Mouse (Mus musculus) adrenal gland, postnatal 25 days (tissue): ENCODE data around the gene Pole2. TPM values are rescaled to one million over a fixed set of nuclear protein-coding genes. Genes with fewer than 3 reads are reported as not detected.

Experiments used
- DNase-seq: peaks from one replicate; pipeline ENCODE4 v3.0.0; 2021; ENCODE audit warnings: mixed read lengths
- total RNA-seq: library from RNA; stranded (reverse); gene quantifications from 2 replicates; pipeline ENCODE4 v1.2.3, GENCODE M21; 2021

Gene Pole2
- total RNA-seq, 1 experiment from 2014 or later: 5.8 TPM

GRCm38 (mm10) chr12:69210056-69210979 is 17.7 kb downstream of the Pole2 start:
- DNase-seq: no peak

DNA sequence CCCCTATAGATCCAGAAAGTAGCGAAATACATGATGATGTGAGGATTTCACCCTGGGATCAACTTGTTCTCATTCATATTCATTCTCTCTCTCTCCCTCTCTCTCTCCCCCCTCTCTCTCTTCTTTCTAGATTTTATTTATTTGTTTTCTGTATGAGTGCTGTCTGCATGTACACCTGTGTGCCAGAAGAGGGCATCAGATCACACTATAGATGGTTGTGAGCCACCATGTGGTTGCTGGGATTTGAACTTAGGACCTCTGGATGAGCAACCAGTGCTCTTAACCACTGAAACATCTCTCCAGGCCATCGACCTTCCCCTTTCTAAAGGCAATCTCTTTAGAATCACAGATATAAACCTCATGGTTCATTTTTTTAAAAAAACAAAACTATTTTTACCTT is 19.5 kb downstream of the Pole2 start:
- no peak for DNase-seq

- DNase-seq: no peak
Observed at GRCm38 (mm10) chr12:69207926-69208325, 20.1 kb downstream of the Pole2 start.

GRCm38 (mm10) chr12:69207396-69207795 is 20.6 kb downstream of the Pole2 start:
- DNase-seq: no peak

- DNase-seq: no peak
Observed at GRCm38 (mm10) chr12:69204052-69204833, 23.8 kb downstream of the Pole2 start, which contains the start of gene Gm49384. Gm49384 (minus strand) TSS chr12:69204267.

DNA sequence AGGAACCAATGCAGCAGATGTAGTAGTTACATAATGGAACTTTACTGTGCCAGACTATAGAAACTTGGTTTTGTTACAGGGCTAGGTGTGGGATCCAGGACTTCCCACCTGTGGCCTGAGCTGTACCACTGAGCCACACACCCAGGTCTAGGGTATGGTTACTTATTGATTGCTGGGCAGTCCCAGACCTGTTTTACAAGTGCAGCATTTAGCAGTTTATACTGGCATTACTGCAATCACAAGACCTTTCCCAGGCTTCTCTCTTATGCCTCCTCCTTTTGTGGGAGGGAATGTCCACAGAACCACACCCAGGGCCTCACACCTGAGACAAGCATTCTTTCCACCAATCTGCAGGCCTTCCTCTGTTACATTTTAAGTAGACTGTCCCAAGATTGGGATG is 29.0 kb downstream of the Pole2 start:
- no peak for DNase-seq

DNA sequence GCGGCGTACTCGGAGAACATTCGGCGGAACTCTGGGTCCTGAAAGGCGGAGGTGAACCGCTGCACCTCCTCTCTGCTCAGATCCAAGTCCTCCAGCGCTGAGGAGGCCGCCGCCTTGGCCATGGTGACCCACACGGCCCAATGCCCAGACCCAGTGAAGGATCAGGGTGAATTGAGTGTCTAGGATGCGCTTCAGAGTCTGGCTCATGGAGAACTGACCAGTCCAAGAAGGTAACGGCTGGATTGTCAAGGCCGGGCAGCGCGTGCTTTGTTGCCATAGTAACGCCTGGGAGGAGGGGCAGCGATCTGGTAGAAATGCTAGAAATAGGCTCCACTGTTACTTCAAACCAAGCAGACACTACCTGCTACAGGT is 29.8 kb downstream of the Pole2 start, which contains the start of gene Dnaaf2:
Gene Dnaaf2, minus strand, starts transcription at position 266 of the 372 bp plus-strand sequence.
- peak; percentile 81 for DNase-seq

DNA sequence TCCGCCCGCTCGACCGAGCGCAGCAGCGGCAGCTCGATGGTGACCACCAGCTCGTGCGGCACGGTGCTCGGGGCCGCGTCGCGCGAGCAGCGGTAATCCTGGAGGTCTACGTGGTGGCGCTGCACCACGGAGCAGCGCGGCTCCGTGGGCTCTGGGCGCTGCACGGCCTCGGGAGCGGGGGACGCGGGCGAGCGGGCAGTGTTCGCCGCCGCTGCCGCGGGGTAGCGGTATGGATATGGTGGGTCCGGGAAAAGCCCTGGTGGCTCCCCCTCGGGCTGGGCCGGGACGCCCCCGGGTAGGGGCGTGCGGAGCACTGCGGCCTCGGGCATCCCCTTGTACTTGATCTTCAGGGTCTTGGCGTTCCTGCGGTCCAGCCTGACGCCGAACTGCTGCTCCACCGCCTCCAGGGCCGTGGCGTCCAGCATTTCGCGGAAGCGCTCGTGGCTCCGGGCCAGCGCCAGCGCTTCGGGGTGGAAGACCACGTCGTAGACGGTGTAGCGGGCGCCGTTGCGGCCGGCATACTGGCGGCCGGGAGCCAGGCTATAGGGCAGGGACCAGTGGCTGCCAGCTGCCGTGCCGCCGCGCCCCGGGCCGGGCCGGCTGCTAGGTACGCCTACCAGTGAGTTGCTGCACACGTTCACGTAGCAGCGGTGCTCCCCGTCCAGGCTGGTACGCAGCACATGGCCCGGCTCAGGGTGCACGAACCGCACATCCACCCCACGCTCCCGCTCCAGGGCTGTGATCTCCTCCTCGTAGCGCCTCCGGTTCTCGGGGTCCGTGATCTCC is 30.4 kb downstream of the Pole2 start:
- DNase-seq: peak; percentile 66

- DNase-seq: peak; percentile 76
Observed at GRCm38 (mm10) chr12:69196444-69197377, 31.3 kb downstream of the Pole2 start, which contains the start of gene Gm49383. Gm49383 (minus strand) TSS chr12:69197104.

DNA sequence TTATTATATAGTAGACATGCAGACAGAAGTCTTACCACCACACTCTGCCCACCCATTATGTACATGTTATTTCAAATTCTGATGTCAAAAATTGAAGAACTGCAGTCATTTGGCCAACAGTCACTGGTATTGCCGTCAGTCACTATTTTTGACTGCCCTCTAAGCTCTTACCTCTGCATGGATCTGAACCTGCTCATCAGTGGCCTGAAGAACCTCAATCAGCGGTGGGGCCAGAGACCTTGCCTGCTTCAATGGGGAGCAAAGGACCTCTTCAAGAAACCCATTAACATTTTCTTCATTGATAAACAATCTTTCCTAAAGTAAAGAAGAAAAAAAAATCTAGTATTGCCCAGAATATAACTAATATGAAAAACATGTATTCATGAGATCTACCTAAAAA is 35.4 kb downstream of the Pole2 start:
- DNase-seq: no peak

DNA sequence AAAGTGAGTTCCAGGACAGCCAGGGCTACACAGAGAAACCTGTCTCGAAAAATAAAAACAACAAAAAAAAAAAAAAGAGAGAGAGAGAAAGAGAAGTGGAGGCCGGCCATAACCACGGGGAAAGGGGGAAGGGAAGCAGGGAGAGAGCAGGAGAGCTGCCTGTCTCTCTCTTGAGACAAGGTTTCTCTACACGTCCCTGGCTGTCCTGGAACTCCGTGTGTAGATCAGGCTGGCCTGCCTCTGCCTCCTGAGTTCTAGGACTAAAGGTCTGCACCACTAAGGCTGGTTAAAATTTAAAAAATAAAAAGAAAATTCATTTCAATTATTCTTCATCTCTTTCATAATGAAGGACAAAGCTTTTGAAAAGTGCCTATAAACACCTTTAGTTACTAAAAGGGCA is 36.6 kb downstream of the Pole2 start:
- no peak for DNase-seq

- no peak for DNase-seq
Observed at GRCm38 (mm10) chr12:69190522-69190921, 37.5 kb downstream of the Pole2 start.

DNA sequence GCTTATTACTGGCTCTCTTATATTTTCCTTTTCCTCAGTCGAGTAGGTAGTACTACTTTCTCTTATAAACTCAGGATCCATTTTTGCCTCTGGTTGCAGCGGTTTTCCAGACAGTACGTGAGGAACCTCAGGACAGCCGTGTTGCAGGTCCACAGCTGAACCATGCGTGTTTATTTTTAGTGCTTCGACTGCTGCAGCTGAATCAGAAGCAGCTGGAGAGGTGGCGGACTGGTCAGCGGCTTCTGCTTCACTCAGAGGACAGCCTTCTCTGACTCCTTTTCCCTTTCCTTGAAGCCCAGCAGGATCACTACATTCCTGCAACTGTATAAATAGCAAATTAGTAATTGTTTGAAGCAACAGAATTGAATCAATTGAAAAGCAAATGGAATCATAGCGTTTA is 37.9 kb downstream of the Pole2 start:
- no peak for DNase-seq

GRCm38 (mm10) chr12:69186811-69187471 is 41.1 kb downstream of the Pole2 start:
- DNase-seq: no peak

GRCm38 (mm10) chr12:69185371-69185770 is 42.6 kb downstream of the Pole2 start:
- DNase-seq: no peak

DNA sequence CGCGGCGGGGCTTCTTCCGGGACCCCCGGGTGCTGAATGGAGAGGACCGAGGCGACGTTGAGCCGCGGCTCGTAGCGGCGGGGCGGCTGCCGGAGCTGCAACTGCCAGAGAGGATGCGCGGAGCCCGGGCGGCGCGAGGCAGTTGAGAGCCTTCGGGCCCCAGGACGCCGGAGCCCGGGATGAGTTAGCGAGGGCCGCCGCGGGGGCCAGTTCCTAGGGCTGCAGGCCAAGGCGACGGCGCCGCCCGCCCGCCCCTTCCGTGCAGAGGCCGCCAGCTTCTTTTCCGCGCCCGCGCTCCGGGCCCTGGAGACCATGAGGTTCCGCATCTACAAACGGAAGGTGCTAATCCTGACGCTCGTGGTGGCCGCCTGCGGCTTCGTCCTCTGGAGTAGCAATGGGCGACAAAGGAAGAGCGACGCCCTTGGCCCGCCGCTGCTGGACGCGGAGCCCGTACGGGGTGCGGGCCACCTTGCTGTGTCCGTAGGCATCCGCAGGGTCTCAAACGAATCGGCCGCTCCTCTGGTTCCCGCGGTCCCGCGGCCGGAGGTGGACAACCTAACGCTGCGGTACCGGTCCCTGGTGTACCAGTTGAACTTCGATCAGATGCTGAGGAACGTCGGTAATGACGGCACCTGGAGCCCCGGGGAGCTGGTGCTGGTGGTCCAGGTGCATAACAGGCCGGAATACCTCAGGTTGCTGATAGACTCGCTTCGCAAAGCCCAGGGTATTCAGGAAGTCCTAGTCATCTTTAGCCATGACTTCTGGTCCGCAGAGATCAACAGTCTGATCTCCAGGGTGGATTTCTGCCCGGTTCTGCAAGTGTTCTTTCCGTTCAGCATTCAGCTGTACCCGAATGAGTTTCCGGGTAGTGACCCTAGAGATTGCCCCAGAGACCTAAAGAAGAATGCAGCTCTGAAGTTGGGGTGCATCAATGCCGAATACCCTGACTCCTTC is 43.4 kb downstream of the Pole2 start:
- DNase-seq: peak; percentile 64

GRCm38 (mm10) chr12:69183583-69184308 is 44.2 kb downstream of the Pole2 start, which contains the start of the genes Rpl36al and Mgat2:
Rpl36al (minus strand) TSS chr12:69184083.
Mgat2 (plus strand) TSS chr12:69184157.
- DNase-seq: peak; percentile 100

- DNase-seq: no peak
Observed at GRCm38 (mm10) chr12:69181800-69182199, 46.2 kb downstream of the Pole2 start.
